In genomic region chr7:126038366-126039246, GRCm38 (mm10) we compare ENCODE assay signal across 8 mouse cellular contexts. TPM values are rescaled to one million over a fixed set of nuclear protein-coding genes. Genes with fewer than 3 reads are reported as not detected.
A peak's percentile ranks its signal among the peaks of the same experiment; 100 is the strongest.
DNase-seq lines count a peak whose midpoint lies in the region; ATAC-seq and TF ChIP-seq lines count a peak whose summit lies in the region.

No protein-coding gene starts in this region.

- no peaks in the 10 kb centered on the region for H3K27me3 ChIP-seq in intestine, embryonic 14.5 days (replicated peaks; ENCODE audit: control insufficient read depth, insufficient read depth, low read length)
- H3K27me3 ChIP-seq in intestine, postnatal 0 days (replicated peaks; ENCODE audit: control insufficient read depth, insufficient read depth, low read length), result no peaks in the 10 kb centered on the region
- no peaks in the 10 kb centered on the region for H3K27me3 ChIP-seq in embryonic facial prominence, embryonic 13.5 days
- 0 out of 2 replicates have a peak, but pooled peaks cover 3% of the 10 kb centered on the region for H3K27me3 ChIP-seq in liver, embryonic 12.5 days (replicated peaks)

- 23% methylated on average over 25 of the region's 25 CpGs for WGBS in intestine, embryonic 14.5 days
- WGBS in intestine, postnatal 0 days, result 51% methylated on average over 25 of the region's 25 CpGs
- WGBS in embryonic facial prominence, embryonic 13.5 days, result 28% methylated on average over 25 of the region's 25 CpGs
- 63% methylated on average over 25 of the region's 25 CpGs for WGBS in liver, embryonic 12.5 days (ENCODE audit: insufficient replicate concordance)

- H3K4me3 ChIP-seq in intestine, embryonic 14.5 days (ENCODE audit: low read depth, low read length), result no peak overlapping the region
- no peak overlapping the region for H3K4me3 ChIP-seq in intestine, postnatal 0 days (ENCODE audit: low read depth, low read length)
- H3K4me3 ChIP-seq in embryonic facial prominence, embryonic 13.5 days, result no peak overlapping the region
- no peak overlapping the region for H3K4me3 ChIP-seq in liver, embryonic 12.5 days

- TF ChIP-seq CTCF in intestine, postnatal 0 days (IDR thresholded peaks at IDR 0.05; ENCODE audit: low read depth), result no peak

- no peaks in the 10 kb centered on the region for H3K36me3 ChIP-seq in intestine, embryonic 14.5 days (ENCODE audit: control insufficient read depth, insufficient read depth, low read length)
- H3K36me3 ChIP-seq in intestine, postnatal 0 days (ENCODE audit: control insufficient read depth, insufficient read depth), result no peaks in the 10 kb centered on the region
- no peaks in the 10 kb centered on the region for H3K36me3 ChIP-seq in embryonic facial prominence, embryonic 13.5 days
- H3K36me3 ChIP-seq in liver, embryonic 12.5 days, result no peaks in the 10 kb centered on the region

- H3K4me2 ChIP-seq in intestine, embryonic 14.5 days (ENCODE audit: low read length), result peak overlapping the region; percentile 23; the same call in 1 of the 2 replicates
- no peak overlapping the region for H3K4me2 ChIP-seq in intestine, postnatal 0 days (replicated peaks; ENCODE audit: low read depth)
- H3K4me2 ChIP-seq in embryonic facial prominence, embryonic 13.5 days, result peak overlapping the region; percentile 33
- peak overlapping the region; percentile 54 for H3K4me2 ChIP-seq in liver, embryonic 12.5 days

- peak; percentile 67 for DNase-seq in intestine, embryonic 14.5 days (ENCODE audit: low spot score)
- DNase-seq in heart, postnatal 14 days, result peak; percentile 32 to 42
- peak; percentile 55 to 58 for DNase-seq in right cerebral cortex, adult 2 months (ENCODE audit: low spot score in 2 of 2)
- DNase-seq in cerebellum, postnatal 14 days, result no peak
- DNase-seq in thymus, postnatal 10 days (ENCODE audit: low spot score in 2 of 2), result no peak

- 0 out of 2 replicates have a peak, but pooled peaks have one; percentile 30 for ATAC-seq in intestine, embryonic 14.5 days (replicated peaks; ENCODE audit: low FRiP score, low TSS enrichment, low read depth)
- no peak for ATAC-seq in intestine, postnatal 0 days
- no peak for ATAC-seq in embryonic facial prominence, embryonic 13.5 days (ENCODE audit: insufficient number of reproducible peaks, insufficient read depth, low FRiP score, low TSS enrichment, low read depth)
- no peak for ATAC-seq in liver, embryonic 12.5 days

- no peaks in the 10 kb centered on the region for H3K9me3 ChIP-seq in intestine, embryonic 14.5 days (ENCODE audit: control insufficient read depth, low read length)
- H3K9me3 ChIP-seq in intestine, postnatal 0 days (ENCODE audit: control insufficient read depth), result no peaks in the 10 kb centered on the region
- no peaks in the 10 kb centered on the region for H3K9me3 ChIP-seq in embryonic facial prominence, embryonic 13.5 days
- H3K9me3 ChIP-seq in liver, embryonic 12.5 days (replicated peaks), result no peaks in the 10 kb centered on the region

- intact Hi-C loops in heart, postnatal 14 days (cut with DNase I), result no loop called here

- H3K27ac ChIP-seq in intestine, embryonic 14.5 days (ENCODE audit: low read depth), result peak overlapping the region; percentile 85
- no peak overlapping the region for H3K27ac ChIP-seq in intestine, postnatal 0 days (ENCODE audit: low read depth, low read length)
- peak overlapping the region; percentile 71 for H3K27ac ChIP-seq in embryonic facial prominence, embryonic 13.5 days
- H3K27ac ChIP-seq in liver, embryonic 12.5 days, result peak overlapping the region; percentile 96

- peaks cover 32% of the 10 kb centered on the region for H3K4me1 ChIP-seq in intestine, embryonic 14.5 days (replicated peaks; ENCODE audit: control insufficient read depth, insufficient read depth, low read length)
- no peaks in the 10 kb centered on the region for H3K4me1 ChIP-seq in intestine, postnatal 0 days (replicated peaks; ENCODE audit: control insufficient read depth, insufficient read depth, low read length)
- H3K4me1 ChIP-seq in embryonic facial prominence, embryonic 13.5 days, result peaks cover 32% of the 10 kb centered on the region
- H3K4me1 ChIP-seq in liver, embryonic 12.5 days, result peaks cover 70% of the 10 kb centered on the region

- no peak overlapping the region for H3K9ac ChIP-seq in intestine, embryonic 14.5 days (ENCODE audit: low read length)
- no peak overlapping the region for H3K9ac ChIP-seq in intestine, postnatal 0 days (ENCODE audit: low read depth, low read length)
- H3K9ac ChIP-seq in embryonic facial prominence, embryonic 13.5 days, result peak overlapping the region; percentile 46; the same call in 1 of the 2 replicates
- peak overlapping the region; percentile 57 for H3K9ac ChIP-seq in liver, embryonic 12.5 days

RNA-seq across cellular contexts. Expression of gene Gsg1l, which starts 43.6 kb away (rescaled TPM):
- 1.0 and 1.2 TPM in 2 replicates for polyA plus RNA-seq in intestine, embryonic 14.5 days (2014; fragmentation: Nextera tagmentation; extraction: Ambion mirVana)
- 0.35 and 0.52 TPM in 2 replicates for polyA plus RNA-seq in intestine, postnatal 0 days (2015; fragmentation: Nextera tagmentation; extraction: Ambion mirVana)
- 2.0 and 2.2 TPM in 2 replicates for polyA plus RNA-seq in embryonic facial prominence, embryonic 13.5 days (2015; fragmentation: Nextera tagmentation; extraction: Ambion mirVana)
- 10 to 100 TPM; 10.3 to 10.7 TPM for total RNA-seq in heart, postnatal 14 days (2021)
- polyA plus RNA-seq in liver, embryonic 12.5 days (2016; fragmentation: Nextera tagmentation; extraction: Ambion mirVana), result 0.04 TPM in 1 of 2 replicates, not detected in the other

Comparison
In these comparisons a context has a peak if more than half of its experiments do, and no peak if none do; other contexts are left out.
1. DNase-seq: peak in intestine, embryonic 14.5 days (single experiment), heart, postnatal 14 days (2 of 2) and right cerebral cortex, adult 2 months (2 of 2); none in cerebellum, postnatal 14 days (0 of 2) and thymus, postnatal 10 days (0 of 2).
2. H3K9ac ChIP-seq: peak in embryonic facial prominence, embryonic 13.5 days (single experiment) and liver, embryonic 12.5 days (single experiment); none in intestine, embryonic 14.5 days (single experiment) and intestine, postnatal 0 days (single experiment).